Mouse (Mus musculus): ENCODE data around the gene Nsun4. TPM values are rescaled to one million over a fixed set of nuclear protein-coding genes. Genes with fewer than 3 reads are reported as not detected.

The Nsun4 gene
- total and polyA plus RNA-seq, 3 experiments = 11.8 to 14.9 TPM; not detected in 1

GRCm38 (mm10) chr4:116063855-116064254, 10.2 kb upstream of the Nsun4 start:
- Histone ChIP-seq H3K4me3 (ENCODE audit: control insufficient read depth in 1 of 2, insufficient read depth in 1 of 2, low read depth in 2 of 2, low read length in 2 of 2) (no peak overlapping the region), H3K27me3 (ENCODE audit: control insufficient read depth in 1 of 2, insufficient read depth in 2 of 2, low read length in 2 of 2) (no peaks in the 10 kb centered on the region), H3K9me3 (replicated peaks; ENCODE audit: insufficient read depth, low read length) (no peaks in the 10 kb centered on the region), H3K79me2 (ENCODE audit: control insufficient read depth, insufficient read depth, low read length, poor library complexity) (no peaks in the 10 kb centered on the region), H3K27ac (ENCODE audit: control insufficient read depth, low read depth, low read length) (no peak overlapping the region), H3K36me3 (ENCODE audit: control insufficient read depth in 1 of 2, insufficient read depth in 2 of 2, low read length in 2 of 2) (peaks cover 7 to 20% of the 10 kb centered on the region in 2 experiments), H3K9ac (ENCODE audit: control insufficient read depth, low read depth, low read length, poor library complexity, severe bottlenecking) (no peak overlapping the region), H3K4me1 (ENCODE audit: control insufficient read depth in 1 of 2, insufficient read depth in 2 of 2, low read length in 2 of 2) (no peaks in the 10 kb centered on the region; a peak in 1 of 4 replicates)
- TF ChIP-seq USF1 (IDR thresholded peaks at IDR 0.05; ENCODE audit: low read depth, low read length) (no peak), EP300 (IDR thresholded peaks at IDR 0.05; ENCODE audit: low read depth in 1 of 2, low read length in 2 of 2) (peak; percentile 23 to 36; a peak in 2 of 4 replicates), GATA1 (IDR thresholded peaks at IDR 0.05; ENCODE audit: low read depth, low read length) (peak; percentile 58; the same call in 1 of the 2 replicates)
- DNase-seq (ENCODE audit: low read depth, low spot score) = peak; percentile 41

GRCm38 (mm10) chr4:116059012-116059726, 5.5 kb upstream of the Nsun4 start:
- no peak for DNase-seq (ENCODE audit: low read depth, low spot score)
- no peak overlapping the region for H3K4me3 ChIP-seq (ENCODE audit: control insufficient read depth in 1 of 2, insufficient read depth in 1 of 2, low read depth in 2 of 2, low read length in 2 of 2)
- H3K27me3 ChIP-seq (ENCODE audit: control insufficient read depth in 1 of 2, insufficient read depth in 2 of 2, low read length in 2 of 2) = no peaks in the 10 kb centered on the region
- TF ChIP-seq ZKSCAN1 (IDR thresholded peaks at IDR 0.05; ENCODE audit: low read depth, low read length) = no peak
- no peak for TF ChIP-seq TBP (IDR thresholded peaks at IDR 0.05; ENCODE audit: low read depth, low read length)
- no peak for TF ChIP-seq UBTF (IDR thresholded peaks at IDR 0.05; ENCODE audit: borderline replicate concordance, insufficient read depth, low read depth, low read length)
- no peak for TF ChIP-seq MAZ (IDR thresholded peaks at IDR 0.05; ENCODE audit: low read depth, low read length)
- TF ChIP-seq BHLHE40 (IDR thresholded peaks at IDR 0.05; ENCODE audit: borderline replicate concordance, low read depth, low read length) = no peak
- TF ChIP-seq POLR2AphosphoS2 (IDR thresholded peaks at IDR 0.05; ENCODE audit: low read length) = no peak
- H3K9me3 ChIP-seq (replicated peaks; ENCODE audit: insufficient read depth, low read length) = no peaks in the 10 kb centered on the region
- no peak overlapping the region for H3K27ac ChIP-seq (ENCODE audit: control insufficient read depth, low read depth, low read length)
- no peaks in the 10 kb centered on the region; a peak in 1 of 4 replicates for H3K4me1 ChIP-seq (ENCODE audit: control insufficient read depth in 1 of 2, insufficient read depth in 2 of 2, low read length in 2 of 2)
- H3K9ac ChIP-seq (ENCODE audit: control insufficient read depth, low read depth, low read length, poor library complexity, severe bottlenecking) = no peak overlapping the region
- no peaks in the 10 kb centered on the region for H3K79me2 ChIP-seq (ENCODE audit: control insufficient read depth, insufficient read depth, low read length, poor library complexity)
- peaks cover 0 to 6% of the 10 kb centered on the region in 2 experiments; a peak in 2 of 4 replicates for H3K36me3 ChIP-seq (ENCODE audit: control insufficient read depth in 1 of 2, insufficient read depth in 2 of 2, low read length in 2 of 2)

GRCm38 (mm10) chr4:116057559-116057958, 3.9 kb upstream of the Nsun4 start:
- Histone ChIP-seq H3K9me3 (replicated peaks; ENCODE audit: insufficient read depth, low read length) (no peaks in the 10 kb centered on the region), H3K9ac (ENCODE audit: control insufficient read depth, low read depth, low read length, poor library complexity, severe bottlenecking) (no peak overlapping the region), H3K36me3 (ENCODE audit: control insufficient read depth in 1 of 2, insufficient read depth in 2 of 2, low read length in 2 of 2) (no peaks in the 10 kb centered on the region), H3K27me3 (ENCODE audit: control insufficient read depth in 1 of 2, insufficient read depth in 2 of 2, low read length in 2 of 2) (no peaks in the 10 kb centered on the region), H3K79me2 (ENCODE audit: control insufficient read depth, insufficient read depth, low read length, poor library complexity) (no peaks in the 10 kb centered on the region; the same call in 1 of the 2 replicates), H3K4me1 (ENCODE audit: control insufficient read depth in 1 of 2, insufficient read depth in 2 of 2, low read length in 2 of 2) (peaks cover 0 to under 1% of the 10 kb centered on the region in 2 experiments; a peak in 2 of 4 replicates), H3K4me3 (ENCODE audit: control insufficient read depth in 1 of 2, insufficient read depth in 1 of 2, low read depth in 2 of 2, low read length in 2 of 2) (no peak overlapping the region), H3K27ac (ENCODE audit: control insufficient read depth, low read depth, low read length) (no peak overlapping the region)
- peak; percentile 13; the same call in 1 of the 2 replicates for TF ChIP-seq SMC3 (IDR thresholded peaks at IDR 0.05; ENCODE audit: low read depth, low read length)
- no peak for TF ChIP-seq BHLHE40 (IDR thresholded peaks at IDR 0.05; ENCODE audit: borderline replicate concordance, low read depth, low read length)
- TF ChIP-seq CTCF (IDR thresholded peaks at IDR 0.05 in 2 of 3, conservative IDR thresholded peaks at IDR 0.05 in 1 of 3; ENCODE audit: control insufficient read depth in 1 of 3, insufficient read depth in 1 of 3, low read depth in 2 of 3, low read length in 3 of 3, poor library complexity in 1 of 3, severe bottlenecking in 1 of 3) = peak in 2 of 3 experiments; percentile 9 to 51; a peak in 3 of 6 replicates
- no peak for TF ChIP-seq GABPA (IDR thresholded peaks at IDR 0.05; ENCODE audit: low read depth, low read length)
- no peak for TF ChIP-seq MYB (IDR thresholded peaks at IDR 0.05; ENCODE audit: low read depth, low read length)
- TF ChIP-seq MYC (IDR thresholded peaks at IDR 0.05; ENCODE audit: low read depth, low read length) = peak; percentile 40; the same call in 1 of the 2 replicates
- no peak for DNase-seq (ENCODE audit: low read depth, low spot score)

Measured in MEL (cell line).